Mouse (Mus musculus): ENCODE measurements around the gene Stox2. TPM values are rescaled to one million over a fixed set of nuclear protein-coding genes. Genes with fewer than 3 reads are reported as not detected.

The Stox2 gene
- total RNA-seq, 1 experiment from 2014 or later = 13.2 TPM

- DNase-seq = peak; percentile 46
Measured at GRCm38 (mm10) chr8:47242207-47243004, 203.8 kb downstream of the Stox2 start.

GRCm38 (mm10) chr8:47241421-47242078 lies 204.6 kb downstream of the Stox2 start:
- DNase-seq = no peak

- DNase-seq = no peak
Measured at GRCm38 (mm10) chr8:47240871-47241270, 205.3 kb downstream of the Stox2 start.

GRCm38 (mm10) chr8:47240266-47240665 lies 205.9 kb downstream of the Stox2 start:
- no peak for DNase-seq

GRCm38 (mm10) chr8:47232081-47232480 lies 214.1 kb downstream of the Stox2 start:
- DNase-seq = no peak

- DNase-seq = no peak
Measured at GRCm38 (mm10) chr8:47230057-47230456, 216.1 kb downstream of the Stox2 start.

- DNase-seq = no peak
Measured at GRCm38 (mm10) chr8:47221851-47222250, 224.3 kb downstream of the Stox2 start.

GRCm38 (mm10) chr8:47221191-47221590 lies 225.0 kb downstream of the Stox2 start:
- no peak for DNase-seq

GRCm38 (mm10) chr8:47220390-47220789 lies 225.8 kb downstream of the Stox2 start:
- DNase-seq = no peak

GRCm38 (mm10) chr8:47218536-47218935 lies 227.6 kb downstream of the Stox2 start:
- DNase-seq = peak; percentile 36

GRCm38 (mm10) chr8:47218021-47218420 lies 228.1 kb downstream of the Stox2 start:
- DNase-seq = no peak

GRCm38 (mm10) chr8:47212124-47212523 lies 234.0 kb downstream of the Stox2 start:
- no peak for DNase-seq

- DNase-seq = no peak
Measured at GRCm38 (mm10) chr8:47211226-47211625, 234.9 kb downstream of the Stox2 start.

- DNase-seq = no peak
Measured at GRCm38 (mm10) chr8:47208246-47208645, 237.9 kb downstream of the Stox2 start.

- no peak for DNase-seq
Measured at GRCm38 (mm10) chr8:47206640-47207237, 239.4 kb downstream of the Stox2 start.

GRCm38 (mm10) chr8:47205472-47205871 lies 240.7 kb downstream of the Stox2 start:
- DNase-seq = no peak

- no peak for DNase-seq
Measured at GRCm38 (mm10) chr8:47196391-47196790, 249.8 kb downstream of the Stox2 start.

GRCm38 (mm10) chr8:47193321-47193996 lies 252.7 kb downstream of the Stox2 start:
- DNase-seq = no peak

GRCm38 (mm10) chr8:47191444-47192365 lies 254.5 kb downstream of the Stox2 start:
- DNase-seq = peak; percentile 18

- DNase-seq = no peak
Measured at GRCm38 (mm10) chr8:47185396-47185795, 260.8 kb downstream of the Stox2 start.

- no peak for DNase-seq
Measured at GRCm38 (mm10) chr8:47182771-47183558, 263.2 kb downstream of the Stox2 start.

Data from adrenal gland, postnatal 25 days (tissue).